Mouse (Mus musculus): ENCODE measurements around the gene Lsm14a. TPM values are rescaled to one million over a fixed set of nuclear protein-coding genes. Genes with fewer than 3 reads are reported as not detected.

The Lsm14a gene
- polyA plus RNA-seq, 1 experiment, result 90.8 TPM

DNA sequence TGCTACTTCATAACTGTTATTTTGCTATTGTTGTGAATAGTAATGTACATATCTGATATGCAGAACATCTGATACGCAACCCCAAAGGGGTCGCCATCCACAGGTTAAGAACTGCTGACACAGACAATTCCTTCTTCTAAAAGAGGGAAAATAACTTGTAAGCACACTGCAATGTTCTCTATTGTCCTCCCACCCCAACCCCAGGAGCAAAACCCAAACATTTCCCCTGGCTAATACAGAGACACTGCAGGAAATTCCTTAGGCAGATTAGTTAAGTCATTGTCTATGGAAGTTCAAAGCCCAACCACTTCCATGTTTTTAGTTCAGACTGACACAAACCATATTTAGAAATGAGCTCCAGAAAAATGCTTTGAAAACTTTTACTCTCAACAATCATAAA lies 94.3 kb downstream of the Lsm14a start:
- TF ChIP-seq CTCF (IDR thresholded peaks at IDR 0.05; ENCODE audit: borderline replicate concordance, control insufficient read depth, extremely low read depth, insufficient read depth, low read length, poor library complexity) (no peak), POLR2A (IDR thresholded peaks at IDR 0.05; ENCODE audit: control insufficient read depth, extremely low read depth, insufficient read depth, low read length, poor library complexity) (no peak)
- H3K27me3 ChIP-seq (ENCODE audit: control insufficient read depth, insufficient read depth, low read length), result no peaks in the 10 kb centered on the region
- H3K4me1 ChIP-seq (replicated peaks; ENCODE audit: control insufficient read depth, insufficient read depth, low read length), result no peaks in the 10 kb centered on the region
- no peak for DNase-seq
- WGBS, result 97% methylated on average over 2 of the region's 2 CpGs
- no peaks in the 10 kb centered on the region for H3K36me3 ChIP-seq (ENCODE audit: control insufficient read depth, insufficient read depth, low read length)
- no peak overlapping the region for H3K27ac ChIP-seq (ENCODE audit: control insufficient read depth, insufficient read depth, low read length)
- H3K4me3 ChIP-seq (ENCODE audit: control insufficient read depth, insufficient read depth, low read length), result no peak overlapping the region

DNA sequence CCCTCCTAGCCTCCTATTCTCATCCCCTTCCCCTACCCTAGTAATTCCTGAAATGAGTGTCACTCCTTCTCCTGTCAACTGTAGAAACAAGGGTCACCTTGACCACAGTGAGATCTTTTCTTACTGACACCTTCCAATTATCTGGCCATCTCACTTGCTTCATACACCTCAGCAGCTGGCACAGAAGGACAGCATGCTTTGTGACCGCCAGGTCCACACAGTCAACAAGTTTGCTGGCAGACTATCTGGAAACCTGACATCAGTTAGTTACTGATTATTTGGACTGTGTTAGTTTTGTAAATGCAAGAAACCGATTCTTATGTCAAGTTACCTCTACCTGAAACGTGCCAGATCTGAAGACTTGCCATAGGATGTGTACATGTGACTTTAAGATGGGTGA lies 97.0 kb downstream of the Lsm14a start:
- Histone ChIP-seq H3K36me3 (ENCODE audit: control insufficient read depth, insufficient read depth, low read length) (no peaks in the 10 kb centered on the region), H3K4me1 (replicated peaks; ENCODE audit: control insufficient read depth, insufficient read depth, low read length) (no peaks in the 10 kb centered on the region), H3K4me3 (ENCODE audit: control insufficient read depth, insufficient read depth, low read length) (no peak overlapping the region), H3K27me3 (ENCODE audit: control insufficient read depth, insufficient read depth, low read length) (no peaks in the 10 kb centered on the region), H3K27ac (ENCODE audit: control insufficient read depth, insufficient read depth, low read length) (no peak overlapping the region)
- TF ChIP-seq CTCF (IDR thresholded peaks at IDR 0.05; ENCODE audit: borderline replicate concordance, control insufficient read depth, extremely low read depth, insufficient read depth, low read length, poor library complexity), result no peak
- no peak for TF ChIP-seq POLR2A (IDR thresholded peaks at IDR 0.05; ENCODE audit: control insufficient read depth, extremely low read depth, insufficient read depth, low read length, poor library complexity)
- WGBS, result 94% methylated on average over 3 of the region's 3 CpGs
- no peak for DNase-seq

Other genes with a start within 250 kb of the Lsm14a start
- gene Uba2, start 223.7 kb downstream of the Lsm14a start, polyA plus RNA-seq (2012; rRNA removed), result 81.6 and 93.9 TPM in 2 replicates
- 39.5 and 40.6 TPM in 2 replicates for gene Pdcd2l, start 196.7 kb downstream of the Lsm14a start, polyA plus RNA-seq (2012; rRNA removed)
- gene Gpi1, start 163.0 kb downstream of the Lsm14a start, polyA plus RNA-seq (2012; rRNA removed), result 265 and 304 TPM in 2 replicates
- not detected in 2 replicates for gene Gm6096, start 142.3 kb downstream of the Lsm14a start, polyA plus RNA-seq (2012; rRNA removed)
- 31.9 and 32.2 TPM in 2 replicates for gene 4931406P16Rik, start 79.8 kb downstream of the Lsm14a start, polyA plus RNA-seq (2012; rRNA removed)